Mouse (Mus musculus) small intestine, adult 2 months (tissue): ENCODE results near the gene Arsb.

Source experiments
- CTCF ChIP-seq: fragments of 200-500 bp; IDR thresholded peaks from 2 replicates; pipeline ENCODE4 v1.5.1; 2012; ENCODE audit warnings: low read depth, mild to moderate bottlenecking, control low read depth, inconsistent platforms, low read length, moderate library complexity, mixed read lengths; ENCODE audit not compliant: insufficient replicate concordance, insufficient read length; ENCODE audit errors: extremely low read depth
- POLR2A ChIP-seq: fragments of 200-500 bp; IDR thresholded peaks from 2 replicates; pipeline ENCODE4 v1.6.1; 2012; ENCODE audit warnings: low read depth, mild to moderate bottlenecking, control low read depth, inconsistent platforms, low read length, moderate library complexity

DNA sequence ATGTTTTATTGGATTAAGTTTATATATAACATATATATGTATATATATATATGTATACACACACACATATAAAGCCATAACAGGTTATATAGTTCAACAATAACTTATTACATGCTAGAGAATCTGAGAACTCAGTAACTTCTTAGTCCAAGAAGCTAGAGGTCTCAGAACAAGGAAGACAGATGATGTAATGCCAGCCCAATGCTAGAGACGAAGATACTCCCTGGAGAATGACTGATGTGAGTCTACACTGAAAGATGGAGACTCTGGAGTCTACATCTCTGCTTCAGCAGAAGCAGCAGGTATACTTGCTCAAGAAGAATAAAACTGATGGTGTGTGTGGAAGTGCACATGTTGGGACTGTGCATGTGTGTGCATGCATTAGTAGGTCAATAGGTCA, 208.3 kb downstream of the Arsb start:
- TF ChIP-seq CTCF (no peak), POLR2A (no peak)
